Mouse (Mus musculus) left cerebral cortex, postnatal 14 days (tissue): Measurements from ENCODE around the gene Myo3b. TPM values are rescaled to one million over a fixed set of nuclear protein-coding genes. Genes with fewer than 3 reads are reported as not detected.
A peak's percentile ranks its signal among the peaks of the same experiment; 100 is the strongest.

ENCODE experiments used
- DNase-seq, 2 experiments: peaks; one replicate each; pipeline ENCODE4 v3.0.0; 2021 to 2022; ENCODE audit warnings: low spot score in 2 of 2, mixed read lengths in 1 of 2
- intact Hi-C: fragments of 180-260 bp; cut with DNase I; formaldehyde crosslinking; loops from one replicate; pipeline ENCODE4 v1.15.1; 2025
- total RNA-seq, 2 experiments: library from RNA; stranded (reverse); gene quantifications; 2 replicates each; pipeline ENCODE4 v1.2.3; 2021

Myo3b gene
- total RNA-seq, 2 experiments from 2014 or later = 1.0 to 1.1 TPM

- intact Hi-C loops = no loop called here
- peak; percentile 68 to 76 for DNase-seq
Observed at GRCm38 (mm10) chr2:70167944-70168935, 129.3 kb downstream of the Myo3b start.

- no peak for DNase-seq
- intact Hi-C loops = no loop called here
Observed at GRCm38 (mm10) chr2:70170469-70170868, 131.5 kb downstream of the Myo3b start.

GRCm38 (mm10) chr2:70176823-70177708, 138.1 kb downstream of the Myo3b start:
- intact Hi-C loops = no loop called here

GRCm38 (mm10) chr2:70177709-70178030, 138.7 kb downstream of the Myo3b start:
- DNase-seq = no peak
- intact Hi-C loops = no loop called here

More at GRCm38 (mm10) chr2:70176823-70177708, 138.1 kb downstream of the Myo3b start:
- DNase-seq = no peak

GRCm38 (mm10) chr2:70178241-70178640, 139.3 kb downstream of the Myo3b start:
- intact Hi-C loops = no loop called here
- DNase-seq = no peak

GRCm38 (mm10) chr2:70182150-70182670, 143.3 kb downstream of the Myo3b start:
- DNase-seq = no peak
- intact Hi-C loops = no loop called here

GRCm38 (mm10) chr2:70187040-70187439, 148.1 kb downstream of the Myo3b start:
- DNase-seq = no peak
- intact Hi-C loops = no loop called here

GRCm38 (mm10) chr2:70195418-70196248, 156.7 kb downstream of the Myo3b start:
- intact Hi-C loops = no loop called here

GRCm38 (mm10) chr2:70201796-70202555, 163.1 kb downstream of the Myo3b start:
- intact Hi-C loops = no loop called here
- no peak for DNase-seq

More at GRCm38 (mm10) chr2:70195418-70196248, 156.7 kb downstream of the Myo3b start:
- no peak for DNase-seq

GRCm38 (mm10) chr2:70202578-70203167, 163.7 kb downstream of the Myo3b start:
- no peak for DNase-seq
- intact Hi-C loops = no loop called here

GRCm38 (mm10) chr2:70208411-70208810, 169.5 kb downstream of the Myo3b start:
- no peak for DNase-seq
- intact Hi-C loops = no loop called here

- intact Hi-C loops = loop anchor here (5.0 kb wide), 1 partner anchor 57 kb away; no protein-coding TSS in a partner anchor
- no peak for DNase-seq
Observed at GRCm38 (mm10) chr2:70209790-70210189, 170.9 kb downstream of the Myo3b start.

- intact Hi-C loops = loop anchor here (5.0 kb wide), 1 partner anchor 58 kb away; no protein-coding TSS in a partner anchor
- peak; percentile 40 to 80 for DNase-seq
Observed at GRCm38 (mm10) chr2:70210427-70211332, 171.8 kb downstream of the Myo3b start.

GRCm38 (mm10) chr2:70214401-70214800, 175.5 kb downstream of the Myo3b start:
- intact Hi-C loops = loop anchor here (5.0 kb wide), 1 partner anchor 62 kb away; no protein-coding TSS in a partner anchor
- DNase-seq = peak; percentile 47 to 79

- no peak for DNase-seq
Observed at GRCm38 (mm10) chr2:70217800-70218199, 178.9 kb downstream of the Myo3b start.

GRCm38 (mm10) chr2:70218469-70218868, 179.5 kb downstream of the Myo3b start:
- intact Hi-C loops = loop anchor here (5.0 kb wide), 1 partner anchor 91 kb away; no protein-coding TSS in a partner anchor

More at GRCm38 (mm10) chr2:70217800-70218199, 178.9 kb downstream of the Myo3b start:
- intact Hi-C loops = loop anchor here (5.0 kb wide), 1 partner anchor 90 kb away; no protein-coding TSS in a partner anchor

More at GRCm38 (mm10) chr2:70218469-70218868, 179.5 kb downstream of the Myo3b start:
- no peak for DNase-seq
